Mouse (Mus musculus) macrophage (primary cell): ENCODE data around the gene Alkbh4. TPM values are rescaled to one million over a fixed set of nuclear protein-coding genes. Genes with fewer than 3 reads are reported as not detected.
"Not testable (repeated sequence)": the region's sequence is repeated elsewhere in the genome, so short reads cannot be mapped to it uniquely, and the experiment has no call there.

Source experiments
- H3K27ac ChIP-seq: fragments of 350-480 bp; formaldehyde crosslinking; 2 replicates; pipeline ENCODE4 v1.9.0; 2021
- H3K36me3 ChIP-seq: fragments of 350-480 bp; formaldehyde crosslinking; 2 replicates; pipeline ENCODE4 v1.9.0; 2021; ENCODE audit errors: inconsistent target
- H3K4me3 ChIP-seq: fragments of 350-480 bp; formaldehyde crosslinking; 2 replicates; pipeline ENCODE4 v1.9.0; 2021; ENCODE audit errors: inconsistent target
- H3K79me2 ChIP-seq: fragments of 350-480 bp; formaldehyde crosslinking; 2 replicates; pipeline ENCODE4 v1.9.0; 2021; ENCODE audit errors: inconsistent target
- WGBS: methylation state at CpG from one replicate; pipeline ENCODE4 v1.1.7; 2026; ENCODE audit warnings: inconsistent platforms; ENCODE audit not compliant: missing documents; 5-methylcytosine and 5-hydroxymethylcytosine counted together
- polyA plus RNA-seq: library from polyadenylated mRNA; stranded (reverse); fragments of 250-400 nt; gene quantifications from 3 replicates; pipeline ENCODE4 v1.2.4, GENCODE M21; 2018; ENCODE audit warnings: inconsistent platforms

Alkbh4 gene
- polyA plus RNA-seq, 1 experiment from 2014 or later, result 3.8 TPM

DNA sequence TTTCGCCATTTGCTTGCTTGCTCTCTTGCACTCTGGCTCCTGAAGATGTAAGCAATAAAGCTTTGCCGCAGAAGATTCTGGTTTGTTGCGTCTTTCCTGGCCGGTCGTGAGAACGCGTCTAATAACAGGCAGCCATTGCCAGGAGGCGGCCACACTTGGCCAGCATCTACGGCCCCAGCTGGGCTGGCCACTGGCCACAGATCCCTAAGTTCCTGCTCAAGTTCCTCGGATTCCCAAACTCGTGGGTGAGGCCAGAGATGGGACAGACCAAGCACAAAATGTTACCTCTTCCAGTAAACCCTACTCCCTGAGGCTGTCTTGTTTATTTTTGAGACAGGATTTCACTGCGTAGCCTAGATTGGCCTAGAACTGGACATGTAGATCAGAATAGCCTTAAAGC is 24.1 kb downstream of the Alkbh4 start:
- 93% methylated on average over 10 of the region's 12 CpGs for WGBS
- H3K36me3 ChIP-seq, result peaks cover 28% of the 10 kb centered on the region
- H3K4me3 ChIP-seq, result not testable (repeated sequence)

DNA sequence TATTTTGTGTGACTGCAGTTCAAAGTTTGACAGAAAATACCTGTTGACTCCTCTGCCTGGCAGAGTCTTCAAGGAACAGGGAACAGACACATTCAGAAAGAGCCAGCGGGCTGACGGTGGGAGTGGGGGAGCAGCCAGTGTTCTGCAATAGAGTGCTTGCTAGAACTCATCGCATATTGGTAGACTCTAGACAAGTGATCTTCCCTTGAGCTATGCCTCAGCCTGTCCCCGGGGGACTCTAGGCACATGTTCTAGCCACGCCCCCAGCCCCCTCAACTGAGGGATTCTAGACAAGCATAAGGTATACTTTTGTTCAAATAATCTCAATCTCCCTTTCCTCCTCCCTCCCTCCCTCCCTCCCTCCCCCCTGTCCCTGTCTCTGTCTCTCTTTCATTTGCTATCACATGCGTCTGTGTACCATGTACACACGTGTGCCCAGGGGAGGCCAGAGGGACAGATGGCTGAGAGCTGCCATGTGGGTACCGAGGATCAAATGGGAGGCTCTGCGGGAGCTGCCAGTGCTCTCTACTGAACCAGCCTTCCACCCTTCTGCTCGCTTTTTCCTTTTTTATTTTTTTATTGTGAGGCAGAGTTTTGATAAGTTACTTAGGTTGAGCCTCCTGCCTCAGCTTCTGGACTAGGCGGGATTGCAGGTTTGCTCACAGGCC is 28.0 kb downstream of the Alkbh4 start:
- Histone ChIP-seq H3K4me3 (no peak overlapping the region), H3K36me3 (peaks cover 60% of the 10 kb centered on the region), H3K79me2 (peaks cover 38% of the 10 kb centered on the region; the same call in 1 of the 2 replicates), H3K27ac (no peak overlapping the region)
- WGBS, result 97% methylated on average over 11 of the region's 11 CpGs

More for the DNA sequence above, 24.1 kb downstream of the Alkbh4 start:
- H3K27ac ChIP-seq, H3K79me2 ChIP-seq: not testable (repeated sequence)

DNA sequence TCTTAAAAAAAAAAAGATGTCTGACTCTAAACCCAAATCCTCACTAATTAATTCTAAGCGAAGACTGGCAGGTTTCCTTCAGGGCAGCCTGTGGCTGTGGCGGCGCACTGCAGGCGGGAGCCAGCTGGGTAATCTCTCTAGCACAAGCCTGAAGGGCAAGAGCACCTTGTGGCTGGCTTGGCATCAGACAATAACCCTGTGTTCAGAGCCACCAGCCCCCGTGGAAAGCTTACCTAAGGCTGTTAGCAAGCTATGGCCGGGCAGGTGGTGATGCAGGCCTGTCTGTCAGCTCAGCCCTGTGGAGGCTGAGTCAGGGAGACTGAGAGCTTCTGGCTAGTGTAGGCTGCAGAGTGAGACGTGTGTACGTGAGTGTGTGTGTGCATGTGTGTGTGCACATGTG is 29.3 kb downstream of the Alkbh4 start:
- H3K36me3 ChIP-seq, result peaks cover 57% of the 10 kb centered on the region
- peaks cover 48% of the 10 kb centered on the region; the same call in 1 of the 2 replicates for H3K79me2 ChIP-seq
- H3K27ac ChIP-seq, result no peak overlapping the region
- 96% methylated on average over 8 of the region's 8 CpGs for WGBS
- H3K4me3 ChIP-seq, result no peak overlapping the region

DNA sequence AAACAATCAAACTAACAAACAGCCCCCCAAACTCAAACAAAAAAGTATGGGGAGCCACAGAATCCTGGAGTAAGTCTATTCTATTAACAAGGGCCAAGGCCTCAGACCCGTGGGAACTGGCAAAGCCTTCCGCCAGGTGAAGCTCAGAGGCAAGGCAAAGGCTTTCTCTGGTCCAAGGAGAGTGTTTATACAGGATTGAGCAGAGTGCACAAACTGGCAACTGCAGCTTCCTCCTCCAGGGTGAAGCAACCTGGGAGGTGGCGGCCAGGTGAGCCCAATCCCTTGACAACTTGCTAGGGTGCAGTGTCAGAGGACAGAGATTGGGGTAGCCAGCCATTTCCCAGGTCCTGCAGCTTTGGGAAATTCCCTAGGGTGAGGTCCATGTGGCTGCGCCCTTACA is 31.4 kb downstream of the Alkbh4 start:
- 97% methylated on average over 4 of the region's 4 CpGs for WGBS
- no peak overlapping the region for H3K27ac ChIP-seq
- peaks cover 42% of the 10 kb centered on the region for H3K36me3 ChIP-seq
- peaks cover 48% of the 10 kb centered on the region; the same call in 1 of the 2 replicates for H3K79me2 ChIP-seq
- no peak overlapping the region for H3K4me3 ChIP-seq

DNA sequence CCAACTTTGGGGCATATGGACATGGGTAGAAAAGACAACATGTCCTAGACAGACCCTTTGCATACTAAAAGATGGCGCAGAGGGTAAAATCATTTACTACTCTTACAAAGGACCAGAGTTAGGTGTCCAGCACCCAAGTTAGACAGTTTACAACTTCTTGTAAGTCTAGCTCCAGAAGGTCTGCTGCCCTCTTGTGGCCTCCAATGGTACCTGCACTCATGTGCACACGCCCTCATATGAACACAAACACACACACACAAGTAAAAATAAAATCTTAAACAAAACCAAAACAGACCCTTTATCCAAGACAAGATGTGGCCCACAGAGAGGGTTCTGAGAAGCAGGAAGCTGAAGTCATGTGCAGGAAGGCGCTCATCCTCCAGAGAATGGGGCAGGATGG is 32.1 kb downstream of the Alkbh4 start:
- H3K27ac ChIP-seq, result no peak overlapping the region
- no peak overlapping the region for H3K4me3 ChIP-seq
- WGBS, result 100% methylated on average over 3 of the region's 3 CpGs
- peaks cover 35% of the 10 kb centered on the region for H3K36me3 ChIP-seq
- H3K79me2 ChIP-seq, result peaks cover 48% of the 10 kb centered on the region; the same call in 1 of the 2 replicates

DNA sequence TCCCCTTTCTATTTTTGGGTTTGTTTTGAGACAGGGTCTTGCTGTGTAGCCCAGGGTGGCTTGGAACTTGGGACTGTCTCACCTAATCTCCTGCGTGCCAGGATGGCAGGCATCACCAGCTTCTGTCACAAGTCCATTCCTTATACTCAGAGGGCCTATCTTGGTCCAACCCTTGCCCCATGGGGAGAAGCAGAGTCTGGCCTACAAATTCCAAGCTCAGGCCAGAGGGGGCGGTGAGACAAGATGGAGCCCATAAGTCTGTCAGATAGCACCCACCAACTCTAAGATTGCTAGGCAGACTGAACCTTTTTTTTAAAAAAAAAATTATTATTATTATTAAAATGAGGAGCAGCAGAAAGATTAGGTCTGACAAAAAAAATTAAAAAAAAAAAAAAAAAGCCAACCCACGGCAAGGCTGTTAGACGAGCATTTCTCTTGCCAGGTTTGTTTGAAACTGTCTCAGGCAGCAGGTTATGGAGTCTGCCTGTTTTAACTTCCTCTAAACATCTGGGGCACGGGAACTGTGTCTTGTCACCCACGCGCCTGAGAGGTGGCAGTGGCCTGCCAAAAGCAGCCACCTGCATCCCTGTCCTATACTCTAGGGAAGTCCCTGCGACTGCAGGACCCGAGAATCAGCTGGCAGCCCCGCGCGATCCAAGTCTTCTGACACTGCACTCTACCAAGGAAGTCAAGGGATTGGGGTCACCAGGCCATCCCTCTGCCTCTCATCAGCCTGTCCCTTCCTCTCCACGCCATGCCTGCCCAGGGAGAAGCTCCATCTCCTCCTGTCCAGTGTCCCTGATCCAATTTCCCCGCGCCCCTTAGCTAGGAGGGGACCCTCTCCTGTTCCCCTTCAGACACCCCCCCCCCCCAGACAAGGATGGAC is 33.9 kb downstream of the Alkbh4 start:
- 10% methylated on average over 15 of the region's 15 CpGs for WGBS
- peak overlapping the region; percentile 76 for H3K27ac ChIP-seq

DNA sequence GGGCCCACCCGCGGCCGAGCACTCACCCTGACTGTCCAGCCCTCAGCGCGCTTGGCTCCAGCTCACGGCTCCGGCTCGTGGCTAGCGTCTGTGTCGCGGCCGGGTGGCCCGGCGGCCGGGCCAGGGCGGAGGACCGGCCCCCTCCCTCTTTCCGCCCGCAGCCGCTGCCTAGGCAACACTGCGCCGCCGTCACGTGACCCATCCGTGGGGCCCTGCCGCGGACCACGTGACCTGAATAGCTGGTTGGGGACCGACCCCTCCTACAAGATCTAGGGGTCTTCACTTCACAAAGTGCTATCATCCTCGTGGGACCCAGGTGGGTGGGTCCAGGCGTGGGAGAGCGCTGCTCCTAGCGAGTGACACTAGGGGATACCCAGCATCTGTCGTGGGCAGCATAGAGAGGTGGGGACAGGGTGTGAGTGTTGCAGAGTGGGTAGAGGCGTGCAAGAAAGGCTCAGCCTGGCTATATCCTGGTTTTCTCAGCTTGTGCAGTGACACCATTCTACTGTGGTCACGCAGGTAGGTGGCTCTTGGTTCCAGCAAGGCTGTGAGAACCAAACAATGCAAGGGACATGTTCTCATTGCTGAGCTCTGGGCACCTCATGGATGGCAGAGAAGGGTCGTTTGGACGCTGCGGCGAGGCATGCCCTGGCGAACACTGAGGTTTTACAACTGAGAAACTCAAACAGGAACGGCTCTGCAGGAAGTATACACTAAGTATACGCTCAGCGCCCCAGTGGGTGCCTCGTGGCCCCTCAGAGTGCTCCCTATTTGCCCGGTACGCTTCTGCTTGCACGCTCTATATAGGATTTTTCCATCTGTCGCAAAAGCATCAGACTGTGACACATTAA is 34.8 kb downstream of the Alkbh4 start, which contains the start of gene Orai2:
Orai2 (minus strand) TSS at position 202 of the 851 bp plus-strand sequence.
- peaks cover 25% of the 10 kb centered on the region for H3K36me3 ChIP-seq
- under 1% methylated on average over 43 of the region's 49 CpGs for WGBS
- peak within 1 kb of the TSS; percentile 96 for H3K27ac ChIP-seq

More for the DNA sequence above, 33.9 kb downstream of the Alkbh4 start:
- peak overlapping the region; percentile 68 for H3K4me3 ChIP-seq
- peaks cover 34% of the 10 kb centered on the region for H3K36me3 ChIP-seq
- peaks cover 48% of the 10 kb centered on the region; the same call in 1 of the 2 replicates for H3K79me2 ChIP-seq

DNA sequence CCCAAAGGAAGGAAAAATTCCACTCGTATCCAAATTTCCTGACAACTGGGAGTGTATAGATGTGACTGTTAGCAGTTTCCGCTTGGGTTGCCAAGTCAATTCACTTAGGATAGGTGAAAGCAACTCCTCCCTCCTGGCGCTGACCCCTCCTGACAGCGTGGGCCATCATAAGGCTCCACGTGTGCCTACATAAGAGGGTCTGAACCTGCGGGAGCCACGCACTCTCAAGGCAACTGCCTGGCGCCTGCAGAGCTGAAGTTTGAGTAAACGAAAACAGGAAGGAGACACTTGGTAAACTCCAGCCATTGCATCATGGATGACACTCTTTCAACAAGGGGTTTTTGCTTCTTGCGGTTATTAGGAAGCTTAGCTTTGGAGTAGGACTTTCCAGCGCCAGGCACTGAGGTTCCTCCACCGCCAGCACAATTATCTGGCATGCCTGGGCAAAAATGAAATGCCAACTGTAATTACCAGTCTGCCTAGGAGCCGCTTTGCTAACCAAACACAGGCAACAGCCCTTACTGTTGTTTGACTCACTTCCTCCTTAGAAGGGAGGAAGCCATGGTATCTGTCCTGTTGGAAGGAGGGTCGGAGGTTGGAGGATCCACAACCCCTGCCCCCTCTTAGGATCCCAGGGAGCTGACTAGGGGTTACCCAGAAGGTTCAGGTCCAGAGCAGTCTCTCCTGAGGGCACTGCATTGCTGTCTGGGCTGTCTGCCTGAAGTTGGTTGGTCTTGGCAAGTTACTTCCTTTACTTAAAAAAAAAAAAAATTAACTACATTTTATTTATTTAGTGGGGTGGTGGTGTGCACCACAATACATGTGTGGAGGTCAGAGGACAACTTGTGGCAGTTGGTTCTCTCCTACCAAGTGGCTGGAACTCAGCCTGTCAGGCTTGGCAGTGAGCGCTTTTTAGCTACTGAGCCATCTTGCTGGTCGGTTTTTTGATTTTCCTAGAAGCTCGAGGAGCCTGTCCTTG is 35.7 kb downstream of the Alkbh4 start:
- Histone ChIP-seq H3K27ac (peak overlapping the region; percentile 96), H3K36me3 (peaks cover 16% of the 10 kb centered on the region; the same call in 1 of the 2 replicates), H3K79me2 (peaks cover 32% of the 10 kb centered on the region; the same call in 1 of the 2 replicates), H3K4me3 (peak overlapping the region; percentile 68)
- 14% methylated on average over 17 of the region's 17 CpGs for WGBS

More for the DNA sequence above, 34.8 kb downstream of the Alkbh4 start, which contains the start of gene Orai2:
- H3K4me3 ChIP-seq, result peak within 1 kb of the TSS; percentile 68
- H3K79me2 ChIP-seq, result peaks cover 41% of the 10 kb centered on the region; the same call in 1 of the 2 replicates

DNA sequence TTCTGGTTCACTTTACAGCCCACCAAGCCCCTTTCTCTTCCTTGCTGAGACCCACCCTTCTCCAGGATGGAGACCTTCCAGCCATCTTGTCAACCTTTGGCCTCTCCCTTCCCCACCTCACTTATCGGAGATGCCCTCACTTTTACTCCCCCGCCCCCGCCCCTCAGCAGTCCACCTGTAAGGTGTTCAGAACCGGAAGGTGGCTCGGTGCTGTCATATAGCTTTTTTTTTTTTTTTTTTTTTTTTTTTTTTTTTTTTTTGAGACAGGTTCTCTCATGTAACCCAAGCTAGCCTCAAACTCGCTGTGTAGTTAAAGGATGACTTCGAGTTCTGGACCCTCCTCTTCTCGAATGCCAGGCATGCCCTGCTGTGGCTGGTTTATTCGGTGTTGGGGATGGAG is 37.0 kb downstream of the Alkbh4 start:
- Histone ChIP-seq H3K79me2 (peaks cover 20% of the 10 kb centered on the region; the same call in 1 of the 2 replicates), H3K4me3 (no peak overlapping the region), H3K36me3 (peaks cover 5% of the 10 kb centered on the region; the same call in 1 of the 2 replicates), H3K27ac (peak overlapping the region; percentile 96)
- WGBS, result 88% methylated on average over 8 of the region's 9 CpGs

DNA sequence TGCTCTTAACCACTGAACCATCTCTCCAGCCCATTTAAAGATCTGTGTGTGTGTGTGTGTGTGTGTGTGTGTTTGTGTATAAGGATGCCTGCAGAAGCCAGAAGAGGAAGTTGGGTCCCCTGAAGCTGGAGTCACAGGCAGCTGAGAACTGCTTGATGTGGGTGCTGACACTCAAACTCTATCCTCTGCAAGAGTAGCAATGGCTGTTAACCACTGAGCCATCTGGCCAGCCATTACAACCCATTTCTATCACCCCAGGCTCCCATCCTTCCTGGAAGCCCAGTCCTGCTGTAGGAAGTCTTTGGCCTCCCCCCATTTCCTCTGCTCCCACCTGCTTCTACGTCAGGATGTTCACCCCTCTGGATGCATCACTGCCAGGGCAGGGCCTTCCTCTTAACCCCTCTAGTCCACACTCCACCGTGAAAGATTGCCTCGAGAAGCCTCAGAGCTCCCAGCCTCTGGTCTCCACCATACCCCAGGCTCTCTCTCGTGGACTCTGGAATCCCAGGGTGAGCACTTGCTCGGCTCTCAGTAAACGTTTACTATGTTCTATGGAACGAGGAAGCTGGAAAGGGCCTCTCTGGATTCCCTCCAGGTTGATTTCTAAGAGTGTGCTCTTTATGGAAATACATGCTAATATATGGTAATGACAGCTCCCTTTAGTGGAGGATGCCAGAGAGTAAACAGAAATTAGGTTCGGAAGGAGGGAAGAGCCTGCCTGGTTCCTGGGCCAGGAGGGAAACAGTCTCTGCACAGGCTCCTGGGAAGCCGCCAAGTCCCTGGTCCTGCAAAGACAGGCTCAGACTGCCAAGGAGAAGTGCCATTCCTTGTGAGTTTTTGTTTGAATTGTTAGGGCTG is 37.9 kb downstream of the Alkbh4 start:
- 43% methylated on average over 9 of the region's 9 CpGs for WGBS
- Histone ChIP-seq H3K36me3 (peaks cover 4% of the 10 kb centered on the region; the same call in 1 of the 2 replicates), H3K79me2 (peaks cover 11% of the 10 kb centered on the region; the same call in 1 of the 2 replicates), H3K4me3 (no peak overlapping the region), H3K27ac (peak overlapping the region; percentile 32)

DNA sequence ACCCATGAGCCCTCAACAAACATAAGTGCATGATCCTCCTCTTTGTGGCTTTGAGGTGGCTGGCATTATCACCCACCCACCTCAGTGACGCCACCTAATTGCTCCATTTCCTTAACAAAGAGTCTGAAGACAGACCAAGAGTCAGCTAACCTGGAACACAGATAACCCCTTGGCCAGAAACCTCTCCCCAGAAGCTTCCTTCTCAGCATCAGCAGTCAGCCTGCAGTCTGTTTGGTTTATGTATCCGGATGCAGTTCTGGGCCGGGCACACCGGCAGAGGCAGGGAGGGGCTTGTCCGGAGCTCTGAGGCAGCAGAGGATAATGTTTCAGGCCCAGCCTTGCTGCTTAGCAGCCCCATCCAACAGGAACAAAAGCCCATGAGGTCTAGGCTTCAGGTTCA is 43.6 kb downstream of the Alkbh4 start:
- Histone ChIP-seq H3K36me3 (peaks cover 37% of the 10 kb centered on the region), H3K27ac (no peak overlapping the region), H3K79me2 (no peaks in the 10 kb centered on the region), H3K4me3 (no peak overlapping the region)
- 94% methylated on average over 5 of the region's 5 CpGs for WGBS

DNA sequence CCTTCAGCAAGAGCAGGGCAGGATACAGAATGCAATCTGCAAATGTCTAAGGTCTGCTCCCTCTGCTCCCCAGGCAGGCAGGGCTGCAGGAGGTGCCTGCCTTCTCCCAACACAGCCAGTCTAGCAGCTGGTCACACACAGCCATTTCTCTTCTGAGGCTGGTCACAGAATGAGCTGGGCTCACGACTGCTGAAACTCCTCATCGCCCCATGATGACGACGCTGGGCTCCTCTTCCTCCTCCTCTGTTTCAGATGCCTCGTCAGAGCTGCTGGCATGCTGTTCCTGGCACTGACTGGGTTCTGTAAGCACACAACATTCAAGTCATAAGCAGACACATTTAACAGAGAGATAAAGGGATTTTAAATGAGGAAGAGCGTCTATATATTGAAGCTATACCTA is 45.3 kb downstream of the Alkbh4 start:
- Histone ChIP-seq H3K36me3 (peaks cover 41% of the 10 kb centered on the region), H3K79me2 (no peaks in the 10 kb centered on the region), H3K4me3 (no peak overlapping the region), H3K27ac (no peak overlapping the region)
- WGBS, result 94% methylated on average over 6 of the region's 6 CpGs
